Mouse (Mus musculus): ENCODE data around the gene Ascc2. TPM values are rescaled to one million over a fixed set of nuclear protein-coding genes. Genes with fewer than 3 reads are reported as not detected.
A peak's percentile ranks its signal among the peaks of the same experiment; 100 is the strongest.

Gene Ascc2
- polyA plus RNA-seq, 1 experiment from 2014 or later, result 30.5 TPM

DNA sequence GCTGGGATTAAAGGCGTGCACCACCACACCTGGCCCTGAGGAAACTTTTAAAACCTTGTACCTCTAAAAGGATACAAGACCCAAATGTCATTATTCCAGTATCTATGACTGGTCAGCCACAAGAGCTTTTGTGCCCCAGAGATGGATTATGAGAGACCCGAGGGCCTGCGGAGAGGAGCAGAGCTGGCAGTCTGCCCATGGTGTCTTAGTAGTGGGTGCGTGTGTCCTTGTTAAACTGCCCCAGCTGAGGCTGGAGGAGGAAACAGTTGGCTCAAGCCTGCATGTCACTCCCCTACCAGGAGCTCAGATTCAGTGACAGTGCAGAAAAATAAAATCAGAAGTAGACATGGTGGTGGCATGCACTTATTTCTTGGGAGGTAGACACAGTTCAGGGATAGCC lies 47.5 kb downstream of the Ascc2 start:
- Histone ChIP-seq H3K27me3 (ENCODE audit: control insufficient read depth, insufficient read depth, low read length) (no peaks in the 10 kb centered on the region), H3K27ac (ENCODE audit: low read depth, low read length) (no peak overlapping the region), H3K4me3 (ENCODE audit: low read depth, low read length) (no peak overlapping the region), H3K9me3 (ENCODE audit: control insufficient read depth, low read length) (no peaks in the 10 kb centered on the region), H3K4me1 (ENCODE audit: control insufficient read depth, insufficient read depth, low read length) (no peaks in the 10 kb centered on the region), H3K9ac (ENCODE audit: low read length) (no peak overlapping the region), H3K4me2 (no peak overlapping the region), H3K36me3 (ENCODE audit: control insufficient read depth, insufficient read depth, low read length) (peaks cover 10% of the 10 kb centered on the region)
- 94% methylated on average over 4 of the region's 4 CpGs for WGBS
- ATAC-seq (ENCODE audit: low FRiP score) (no peak), DNase-seq (ENCODE audit: low spot score, missing footprints) (no peak)

DNA sequence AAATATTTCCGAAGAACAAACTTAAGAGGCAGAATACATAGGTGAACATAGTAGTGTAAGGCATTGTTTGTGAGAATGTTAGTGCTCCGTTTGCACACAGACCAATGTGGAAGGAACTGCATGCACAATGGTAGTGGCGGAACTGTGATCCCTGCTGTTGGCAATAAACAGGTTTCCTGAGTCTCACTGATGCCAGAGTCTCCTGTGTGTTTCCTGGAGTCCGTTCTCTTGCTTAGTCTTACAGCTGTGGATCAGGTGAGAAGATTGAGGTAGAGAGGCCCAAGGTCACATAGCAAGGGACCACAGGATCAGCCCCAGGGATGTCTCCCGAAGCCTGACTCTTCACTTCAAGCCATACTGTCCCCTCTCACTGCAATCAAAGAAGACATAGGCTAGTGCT lies 48.0 kb downstream of the Ascc2 start:
- no peak overlapping the region for H3K27ac ChIP-seq (ENCODE audit: low read depth, low read length)
- WGBS, result 90% methylated on average over 5 of the region's 5 CpGs

DNA sequence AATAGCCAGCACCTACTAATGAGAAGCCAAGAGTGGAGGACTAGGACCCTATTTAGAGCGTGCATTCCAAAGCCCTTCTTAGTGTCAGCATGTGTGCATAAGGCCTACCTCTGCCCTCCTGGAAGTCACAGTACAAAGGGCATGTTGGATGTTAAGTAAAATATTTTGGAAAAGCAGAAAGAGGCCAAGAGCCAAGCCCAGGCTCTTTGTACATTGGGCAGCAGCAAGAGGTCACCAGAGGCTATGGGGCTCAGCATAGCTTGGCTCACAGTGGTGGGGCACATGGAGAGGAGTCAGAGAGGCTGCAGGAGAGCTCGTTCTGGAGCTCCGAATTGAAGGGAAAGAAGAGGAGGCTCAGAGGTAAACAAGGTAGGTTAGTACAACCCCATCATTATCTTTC lies 49.5 kb downstream of the Ascc2 start:
- ATAC-seq (ENCODE audit: low FRiP score) (no peak), DNase-seq (ENCODE audit: low spot score, missing footprints) (no peak)
- no peaks in the 10 kb centered on the region for H3K9me3 ChIP-seq (ENCODE audit: control insufficient read depth, low read length)
- no peaks in the 10 kb centered on the region for H3K4me1 ChIP-seq (ENCODE audit: control insufficient read depth, insufficient read depth, low read length)
- no peak overlapping the region for H3K9ac ChIP-seq (ENCODE audit: low read length)
- H3K36me3 ChIP-seq (ENCODE audit: control insufficient read depth, insufficient read depth, low read length), result peaks cover 4% of the 10 kb centered on the region
- H3K27ac ChIP-seq (ENCODE audit: low read depth, low read length), result no peak overlapping the region
- no peak overlapping the region for H3K4me3 ChIP-seq (ENCODE audit: low read depth, low read length)
- no peak overlapping the region for H3K4me2 ChIP-seq
- WGBS, result 82% methylated on average over 3 of the region's 3 CpGs
- no peaks in the 10 kb centered on the region for H3K27me3 ChIP-seq (ENCODE audit: control insufficient read depth, insufficient read depth, low read length)

More for the DNA sequence above, 48.0 kb downstream of the Ascc2 start:
- Histone ChIP-seq H3K4me3 (ENCODE audit: low read depth, low read length) (no peak overlapping the region), H3K4me2 (no peak overlapping the region), H3K27me3 (ENCODE audit: control insufficient read depth, insufficient read depth, low read length) (no peaks in the 10 kb centered on the region), H3K36me3 (ENCODE audit: control insufficient read depth, insufficient read depth, low read length) (peaks cover 10% of the 10 kb centered on the region), H3K9ac (ENCODE audit: low read length) (no peak overlapping the region), H3K4me1 (ENCODE audit: control insufficient read depth, insufficient read depth, low read length) (no peaks in the 10 kb centered on the region), H3K9me3 (ENCODE audit: control insufficient read depth, low read length) (no peaks in the 10 kb centered on the region)
- ATAC-seq (ENCODE audit: low FRiP score) (no peak), DNase-seq (ENCODE audit: low spot score, missing footprints) (no peak)

DNA sequence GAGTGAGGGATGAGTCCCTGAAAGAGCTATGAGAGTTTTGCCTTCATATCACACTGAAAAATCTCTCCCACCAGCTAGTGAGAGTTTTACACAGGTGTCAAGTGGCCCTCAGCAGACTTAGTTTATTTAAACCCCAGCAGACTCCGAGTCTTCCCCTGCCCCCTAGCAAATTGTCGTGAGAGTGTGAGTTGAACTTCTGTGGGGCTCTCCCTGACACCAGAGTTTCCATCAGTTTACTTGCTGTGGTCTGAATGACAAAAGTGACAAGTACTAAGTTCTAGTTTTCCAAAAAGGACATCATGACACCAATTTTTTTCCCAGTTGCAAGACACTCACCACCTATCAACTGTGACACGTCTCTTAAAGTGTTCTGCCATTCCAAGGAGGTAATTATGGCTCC lies 50.3 kb downstream of the Ascc2 start:
- peaks cover 2% of the 10 kb centered on the region for H3K36me3 ChIP-seq (ENCODE audit: control insufficient read depth, insufficient read depth, low read length)
- no peaks in the 10 kb centered on the region for H3K4me1 ChIP-seq (ENCODE audit: control insufficient read depth, insufficient read depth, low read length)
- 69% methylated on average over 3 of the region's 3 CpGs for WGBS
- no peak overlapping the region for H3K27ac ChIP-seq (ENCODE audit: low read depth, low read length)
- no peak overlapping the region for H3K9ac ChIP-seq (ENCODE audit: low read length)
- ATAC-seq (ENCODE audit: low FRiP score), result no peak
- DNase-seq (ENCODE audit: low spot score, missing footprints), result peak; percentile 19
- H3K27me3 ChIP-seq (ENCODE audit: control insufficient read depth, insufficient read depth, low read length), result no peaks in the 10 kb centered on the region
- no peaks in the 10 kb centered on the region for H3K9me3 ChIP-seq (ENCODE audit: control insufficient read depth, low read length)
- no peak overlapping the region for H3K4me3 ChIP-seq (ENCODE audit: low read depth, low read length)
- no peak overlapping the region for H3K4me2 ChIP-seq

DNA sequence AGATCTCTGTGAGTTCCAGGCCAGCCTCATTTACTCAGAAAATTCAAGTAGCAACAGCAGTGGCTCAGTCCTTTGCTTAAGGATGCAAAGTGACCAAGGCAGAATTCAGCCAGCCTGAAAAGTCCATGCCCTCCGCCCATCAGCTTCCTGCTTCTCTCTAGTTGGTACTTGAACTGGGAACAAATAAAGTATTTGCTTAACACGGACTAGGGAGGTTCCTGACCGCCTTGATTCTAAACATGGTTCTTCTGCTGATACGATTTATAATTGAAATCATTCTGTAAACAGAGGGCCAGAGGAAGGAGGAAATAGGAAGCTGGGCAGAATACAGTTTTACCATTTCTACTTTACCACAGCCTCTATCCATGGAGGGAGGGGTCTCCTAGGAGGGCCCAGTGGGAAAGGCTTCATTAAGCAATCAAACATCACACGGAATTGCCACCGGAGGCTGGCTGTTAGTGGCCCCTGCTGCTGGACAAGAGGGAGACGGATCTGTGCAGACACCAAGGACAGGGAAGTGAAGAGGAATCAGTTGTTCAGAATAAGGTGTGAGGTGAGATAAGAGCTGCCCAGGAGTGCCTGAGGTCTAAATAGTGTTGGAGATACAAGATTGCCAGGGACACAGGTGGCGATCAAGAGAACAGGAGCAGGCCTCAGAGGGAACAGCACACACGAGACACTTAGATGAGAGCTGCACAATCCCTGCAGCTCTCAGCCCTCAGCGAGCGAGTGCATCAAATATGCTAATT lies 51.3 kb downstream of the Ascc2 start:
- H3K9ac ChIP-seq (ENCODE audit: low read length), result no peak overlapping the region
- H3K4me1 ChIP-seq (ENCODE audit: control insufficient read depth, insufficient read depth, low read length), result no peaks in the 10 kb centered on the region
- no peak overlapping the region for H3K27ac ChIP-seq (ENCODE audit: low read depth, low read length)
- H3K9me3 ChIP-seq (ENCODE audit: control insufficient read depth, low read length), result no peaks in the 10 kb centered on the region
- no peaks in the 10 kb centered on the region for H3K36me3 ChIP-seq (ENCODE audit: control insufficient read depth, insufficient read depth, low read length)
- 72% methylated on average over 11 of the region's 11 CpGs for WGBS
- DNase-seq (ENCODE audit: low spot score, missing footprints), result peak; percentile 35
- H3K4me2 ChIP-seq, result no peak overlapping the region
- no peaks in the 10 kb centered on the region for H3K27me3 ChIP-seq (ENCODE audit: control insufficient read depth, insufficient read depth, low read length)
- H3K4me3 ChIP-seq (ENCODE audit: low read depth, low read length), result no peak overlapping the region
- ATAC-seq (ENCODE audit: low FRiP score), result no peak

DNA sequence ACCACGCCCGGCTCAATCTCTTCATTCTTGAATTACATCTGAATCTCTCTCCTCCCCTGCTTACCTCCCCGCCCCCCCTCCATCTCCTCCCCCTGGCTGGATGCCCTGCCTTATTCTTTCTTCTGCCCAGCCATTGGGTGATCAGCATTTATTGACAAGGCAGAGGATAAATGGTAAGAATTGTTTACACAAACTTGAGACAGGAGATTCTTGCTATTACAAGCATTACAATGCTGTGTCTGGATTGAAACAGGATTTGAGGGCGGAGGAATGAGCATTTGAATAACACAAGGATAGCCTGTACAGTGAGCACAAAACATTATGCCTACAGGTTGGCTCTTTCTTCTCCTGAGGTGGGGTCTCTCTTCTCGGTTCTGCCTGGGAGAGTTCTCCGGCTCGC lies 52.8 kb downstream of the Ascc2 start:
- no peak for ATAC-seq (ENCODE audit: low FRiP score)
- no peak overlapping the region for H3K4me3 ChIP-seq (ENCODE audit: low read depth, low read length)
- 86% methylated on average over 7 of the region's 7 CpGs for WGBS

DNA sequence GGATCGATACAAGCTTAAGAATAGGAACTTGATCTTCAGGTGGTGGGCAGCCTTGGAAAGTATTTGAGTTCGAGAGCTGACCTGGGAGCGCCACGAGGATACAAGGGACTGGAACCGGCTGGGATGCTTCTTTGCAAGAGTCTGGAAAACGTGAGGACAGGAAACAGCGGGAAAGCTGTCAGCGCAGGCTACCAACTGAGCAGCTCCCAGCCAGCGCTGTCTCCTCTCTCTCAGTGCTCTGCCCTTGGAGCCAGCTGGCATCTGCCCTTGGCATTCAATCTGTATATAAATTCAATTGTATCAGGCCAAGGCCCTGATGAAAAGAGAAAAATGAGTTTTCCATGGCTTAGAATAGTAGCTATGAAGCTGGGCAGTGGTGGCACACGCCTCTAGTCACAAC lies 53.7 kb downstream of the Ascc2 start:
- no peaks in the 10 kb centered on the region for H3K36me3 ChIP-seq (ENCODE audit: control insufficient read depth, insufficient read depth, low read length)
- DNase-seq (ENCODE audit: low spot score, missing footprints), result no peak
- no peak overlapping the region for H3K27ac ChIP-seq (ENCODE audit: low read depth, low read length)
- H3K27me3 ChIP-seq (ENCODE audit: control insufficient read depth, insufficient read depth, low read length), result no peaks in the 10 kb centered on the region
- no peak overlapping the region for H3K4me2 ChIP-seq
- no peak overlapping the region for H3K4me3 ChIP-seq (ENCODE audit: low read depth, low read length)
- ATAC-seq (ENCODE audit: low FRiP score), result no peak
- 69% methylated on average over 10 of the region's 10 CpGs for WGBS
- H3K9me3 ChIP-seq (ENCODE audit: control insufficient read depth, low read length), result no peaks in the 10 kb centered on the region
- H3K4me1 ChIP-seq (ENCODE audit: control insufficient read depth, insufficient read depth, low read length), result no peaks in the 10 kb centered on the region
- no peak overlapping the region for H3K9ac ChIP-seq (ENCODE audit: low read length)

More for the DNA sequence above, 52.8 kb downstream of the Ascc2 start:
- Histone ChIP-seq H3K4me1 (ENCODE audit: control insufficient read depth, insufficient read depth, low read length) (no peaks in the 10 kb centered on the region), H3K9me3 (ENCODE audit: control insufficient read depth, low read length) (no peaks in the 10 kb centered on the region), H3K27ac (ENCODE audit: low read depth, low read length) (no peak overlapping the region), H3K36me3 (ENCODE audit: control insufficient read depth, insufficient read depth, low read length) (no peaks in the 10 kb centered on the region), H3K27me3 (ENCODE audit: control insufficient read depth, insufficient read depth, low read length) (no peaks in the 10 kb centered on the region), H3K4me2 (no peak overlapping the region), H3K9ac (ENCODE audit: low read length) (no peak overlapping the region)
- no peak for DNase-seq (ENCODE audit: low spot score, missing footprints)

DNA sequence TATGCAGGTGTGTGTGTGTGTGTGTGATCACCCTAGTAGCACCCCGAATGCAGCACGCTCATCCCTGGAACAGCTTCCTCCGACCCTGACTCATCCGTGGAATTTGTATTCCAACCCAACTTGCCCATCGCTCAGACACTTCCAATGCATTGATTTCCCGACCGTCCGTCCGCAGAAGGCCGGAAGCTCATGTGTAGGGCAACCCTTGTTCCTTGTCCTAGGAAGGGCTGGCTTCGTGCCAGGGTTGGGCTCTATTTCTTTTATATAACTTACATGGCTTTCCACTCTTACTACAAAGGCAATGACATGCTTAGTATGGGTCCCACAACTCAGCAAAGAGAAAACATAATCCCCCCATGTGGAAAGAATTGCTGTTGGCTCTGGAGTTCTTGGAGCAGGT lies 54.6 kb downstream of the Ascc2 start:
- H3K9me3 ChIP-seq (ENCODE audit: control insufficient read depth, low read length), result no peaks in the 10 kb centered on the region
- DNase-seq (ENCODE audit: low spot score, missing footprints), result no peak
- H3K27me3 ChIP-seq (ENCODE audit: control insufficient read depth, insufficient read depth, low read length), result no peaks in the 10 kb centered on the region
- no peak overlapping the region for H3K4me2 ChIP-seq
- H3K36me3 ChIP-seq (ENCODE audit: control insufficient read depth, insufficient read depth, low read length), result no peaks in the 10 kb centered on the region
- no peak overlapping the region for H3K4me3 ChIP-seq (ENCODE audit: low read depth, low read length)
- H3K27ac ChIP-seq (ENCODE audit: low read depth, low read length), result no peak overlapping the region
- no peak for ATAC-seq (ENCODE audit: low FRiP score)
- WGBS, result 89% methylated on average over 11 of the region's 11 CpGs
- H3K9ac ChIP-seq (ENCODE audit: low read length), result no peak overlapping the region
- no peaks in the 10 kb centered on the region for H3K4me1 ChIP-seq (ENCODE audit: control insufficient read depth, insufficient read depth, low read length)

DNA sequence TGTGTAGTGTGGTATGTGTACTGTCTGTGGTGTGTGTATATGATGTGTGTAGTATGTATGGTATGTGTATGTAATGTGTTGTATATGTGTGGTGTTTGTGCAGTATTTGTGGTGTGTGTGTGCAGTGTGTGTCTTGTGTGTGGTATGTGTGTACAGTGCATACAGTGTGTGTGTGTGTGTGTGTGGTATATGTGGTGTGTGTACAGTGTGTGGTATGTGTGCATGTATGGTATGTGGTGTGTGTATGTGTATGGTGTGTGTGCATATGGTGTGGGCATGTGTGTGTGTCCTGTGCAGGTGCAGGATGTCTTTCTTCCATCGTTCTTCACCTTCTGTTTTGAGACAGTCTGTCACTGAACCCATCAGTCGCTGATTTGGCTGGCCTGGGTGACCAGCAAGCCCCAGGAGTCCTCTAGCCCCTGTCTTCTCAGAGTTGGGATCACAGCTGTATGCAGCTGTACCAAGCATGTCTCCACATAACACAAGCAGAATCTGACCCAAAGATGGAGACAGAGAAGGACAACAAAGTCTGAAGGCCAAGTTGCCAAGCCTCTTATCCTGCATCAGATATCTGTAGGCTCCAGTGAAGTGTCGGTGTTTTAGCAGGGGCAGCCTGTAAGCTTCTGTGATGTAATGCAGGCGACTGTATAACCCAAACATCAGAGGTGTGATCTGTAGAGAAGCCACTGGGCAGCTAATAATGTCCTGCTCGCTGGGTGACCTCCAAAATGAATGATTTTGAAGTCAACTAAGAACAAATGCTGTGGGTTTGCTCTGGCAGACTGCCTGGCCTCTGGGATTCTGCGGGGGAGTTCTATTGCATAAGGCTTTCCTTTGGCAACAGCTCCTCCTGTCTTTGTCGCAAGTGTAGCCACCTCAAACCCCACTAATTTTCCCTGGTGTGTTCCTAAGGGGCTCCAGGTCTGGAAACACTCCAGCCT lies 59.8 kb downstream of the Ascc2 start:
- H3K9ac ChIP-seq (ENCODE audit: low read length), result no peak overlapping the region
- no peak overlapping the region for H3K27ac ChIP-seq (ENCODE audit: low read depth, low read length)
- H3K9me3 ChIP-seq (ENCODE audit: control insufficient read depth, low read length), result no peaks in the 10 kb centered on the region
- H3K4me1 ChIP-seq (ENCODE audit: control insufficient read depth, insufficient read depth, low read length), result no peaks in the 10 kb centered on the region
- no peak overlapping the region for H3K4me2 ChIP-seq
- no peak for DNase-seq (ENCODE audit: low spot score, missing footprints)
- no peaks in the 10 kb centered on the region for H3K27me3 ChIP-seq (ENCODE audit: control insufficient read depth, insufficient read depth, low read length)
- 71% methylated on average over 7 of the region's 7 CpGs for WGBS
- peaks cover 3% of the 10 kb centered on the region; the same call in 1 of the 2 replicates for H3K36me3 ChIP-seq (ENCODE audit: control insufficient read depth, insufficient read depth, low read length)
- no peak for ATAC-seq (ENCODE audit: low FRiP score)
- H3K4me3 ChIP-seq (ENCODE audit: low read depth, low read length), result no peak overlapping the region
